Mouse (Mus musculus) ovary, postnatal 14 days (tissue): ENCODE measurements at regions not wholly inside any gene's neighbourhood (a gene's known extent, or its start where the extent isn't known, plus 50 kb on each side); places are given as distances from the start of the nearest gene placed in this dataset.

Experiments
- DNase-seq: peaks from one replicate; pipeline ENCODE4 v3.0.0; 2022; ENCODE audit warnings: low spot score

DNA sequence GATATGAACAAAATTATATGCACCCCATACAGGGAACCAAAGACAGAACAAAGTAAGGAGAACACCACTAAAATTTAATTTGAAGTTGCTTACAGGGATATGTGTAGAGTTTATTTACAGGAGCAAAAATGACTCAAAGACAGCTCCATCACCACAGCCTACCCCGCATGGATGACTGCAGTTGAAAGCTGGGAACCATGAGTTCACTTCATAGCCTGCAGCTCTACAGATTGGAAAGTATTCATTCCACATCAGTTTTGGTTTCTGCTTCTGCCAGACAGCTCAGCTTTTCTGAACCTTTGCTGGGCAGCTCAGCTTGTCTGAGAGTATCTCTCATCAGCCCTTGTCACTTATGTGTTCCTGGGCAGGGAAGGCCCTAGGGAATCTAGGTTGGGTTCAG is 160.6 kb upstream of the Sema3d start:
- no peak for DNase-seq

DNA sequence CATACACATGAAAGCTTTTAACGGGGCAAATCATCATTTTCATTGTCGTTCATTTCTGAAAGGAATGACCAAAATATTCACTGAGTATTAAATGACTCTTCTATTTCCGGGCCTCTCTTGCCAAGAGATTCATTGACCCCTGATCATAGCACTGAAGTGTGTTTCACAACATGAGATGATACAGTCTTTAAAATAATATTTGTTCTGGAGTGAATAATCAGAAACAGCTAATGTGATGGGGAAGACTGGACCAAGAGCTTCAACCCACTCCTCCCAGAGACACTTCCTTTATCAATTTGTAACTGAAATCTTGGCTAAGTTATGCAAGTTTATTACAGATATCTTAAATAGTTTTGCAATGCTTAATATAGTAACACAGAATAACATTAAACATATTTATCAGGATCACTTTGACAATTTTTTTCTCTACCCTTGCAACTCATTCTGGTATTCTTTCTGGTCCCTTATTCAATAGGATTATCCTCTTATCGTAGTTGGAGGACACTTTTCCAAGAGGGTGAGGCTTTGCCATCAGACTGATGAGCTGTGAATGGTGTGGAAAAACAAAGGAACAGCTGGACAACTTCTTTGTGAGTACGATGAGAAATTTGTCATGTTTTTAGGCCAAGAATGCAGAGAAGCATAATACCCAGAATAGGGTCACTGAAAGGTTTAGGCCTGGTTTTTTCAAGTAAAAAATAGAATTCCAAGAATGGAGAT is 149.6 kb upstream of the Sema3d start:
- DNase-seq = no peak

DNA sequence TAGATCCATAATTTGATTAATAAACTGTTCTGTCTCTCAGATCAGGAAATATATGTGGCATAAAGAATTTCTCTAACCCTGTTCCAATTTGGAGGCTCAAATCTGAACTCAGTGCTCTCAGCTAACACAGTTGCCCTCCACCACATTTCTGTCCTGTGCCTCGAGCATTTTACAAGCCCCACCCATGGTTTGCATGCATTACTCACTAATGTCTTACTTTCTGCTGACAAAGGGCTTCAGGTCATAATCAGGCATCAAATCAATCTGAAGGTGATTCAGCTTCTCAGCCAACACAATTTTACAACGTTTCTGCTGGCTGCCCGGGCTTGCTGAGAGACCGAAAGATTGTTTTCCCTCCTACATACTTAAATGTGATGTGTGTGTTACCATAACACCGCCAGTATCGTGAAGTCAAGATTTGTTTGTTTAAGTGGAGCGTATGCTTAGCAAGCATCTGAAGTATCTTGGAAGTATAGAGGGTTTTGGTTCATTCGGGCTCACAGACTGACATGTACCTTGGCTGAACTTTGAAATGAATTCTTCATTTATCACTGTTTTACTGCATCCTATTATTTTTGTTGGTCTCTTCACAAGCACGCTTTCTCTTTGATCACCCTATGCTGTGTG is 139.9 kb upstream of the Sema3d start:
- no peak for DNase-seq

DNA sequence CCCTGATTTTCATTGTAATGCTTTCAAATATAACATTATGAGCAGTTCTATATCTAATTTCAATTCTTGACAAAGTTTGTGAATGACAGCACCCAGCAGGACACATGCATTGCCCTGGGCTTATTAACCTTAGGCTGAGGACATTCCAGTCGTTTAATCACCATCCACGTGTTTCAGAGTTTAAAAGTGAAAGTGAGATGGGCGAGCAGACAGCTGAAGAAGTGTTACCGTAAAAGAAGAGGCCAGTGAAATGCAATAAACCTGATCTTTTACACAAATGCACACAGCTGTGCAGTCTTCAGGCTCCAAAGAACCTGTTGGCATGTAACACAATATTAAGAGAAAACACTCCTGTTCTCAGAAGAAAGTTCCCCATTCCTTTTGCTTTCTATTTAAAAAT is 89.5 kb upstream of the Sema3d start:
- DNase-seq = no peak

DNA sequence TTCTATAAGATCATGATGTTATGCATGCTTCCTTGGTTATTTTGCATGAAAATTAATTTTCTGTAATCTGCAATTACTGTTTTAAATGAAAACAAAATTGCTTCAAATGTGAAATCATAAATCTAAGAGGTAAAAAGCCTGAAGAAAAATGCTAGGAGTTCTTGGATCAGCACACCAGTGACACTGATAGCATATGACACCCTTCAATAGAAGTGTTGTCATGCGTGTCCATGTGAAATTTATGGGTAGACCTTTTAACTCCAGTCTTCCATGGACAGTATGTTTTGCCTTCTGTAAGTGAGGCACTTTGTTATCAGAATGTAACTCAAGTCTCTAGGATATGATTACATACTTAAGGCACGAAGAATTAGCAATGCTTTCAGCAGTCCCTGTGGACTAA is 85.9 kb upstream of the Sema3d start:
- no peak for DNase-seq

DNA sequence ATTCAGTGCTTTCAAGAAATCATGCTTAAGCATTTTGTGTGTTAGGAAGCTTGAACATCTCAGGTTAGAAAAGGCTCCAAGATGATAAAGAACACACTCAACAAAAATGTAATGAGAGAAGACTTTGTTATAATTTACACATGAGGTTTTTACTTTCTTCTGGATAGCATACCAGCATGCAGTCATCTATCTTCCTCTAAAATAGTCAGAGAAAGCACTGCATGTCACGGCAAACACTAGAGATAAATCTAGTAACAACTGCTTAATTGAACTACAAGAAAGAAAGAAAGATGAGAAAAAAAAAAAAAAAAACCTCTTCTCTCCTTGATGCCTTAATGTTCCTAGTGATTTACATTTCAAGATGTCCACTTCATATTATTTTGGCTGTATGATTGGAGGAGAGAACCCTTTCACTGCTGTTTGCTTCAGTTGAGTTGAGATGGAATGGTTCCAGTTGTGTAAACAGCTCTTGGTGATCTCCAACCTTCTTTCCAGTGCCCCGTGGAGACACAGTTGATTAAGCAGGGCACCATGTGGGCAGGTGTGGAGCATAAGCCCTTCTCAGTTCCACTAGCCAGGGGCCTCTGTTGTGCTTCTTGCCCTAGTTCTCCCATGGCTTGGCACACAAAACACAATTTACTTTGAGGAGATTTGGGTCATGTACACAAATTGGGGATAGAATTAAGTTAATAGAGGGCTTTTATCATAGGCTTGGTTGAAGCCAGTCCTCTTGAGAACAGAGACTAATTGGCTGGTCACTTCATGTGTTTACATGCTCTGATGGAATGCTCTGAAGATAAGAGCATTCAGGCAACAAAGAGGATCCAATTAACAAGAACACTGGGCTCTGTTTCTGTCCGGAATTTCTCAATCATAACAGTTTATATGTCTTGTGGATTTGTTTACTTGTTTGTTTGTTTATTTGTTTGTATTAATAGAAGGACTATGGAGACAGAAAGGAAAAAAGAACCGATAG is 81.1 kb upstream of the Sema3d start:
- DNase-seq = no peak

GRCm38 (mm10) chr5:12309408-12309807 is 73.8 kb upstream of the Sema3d start:
- DNase-seq = no peak

DNA sequence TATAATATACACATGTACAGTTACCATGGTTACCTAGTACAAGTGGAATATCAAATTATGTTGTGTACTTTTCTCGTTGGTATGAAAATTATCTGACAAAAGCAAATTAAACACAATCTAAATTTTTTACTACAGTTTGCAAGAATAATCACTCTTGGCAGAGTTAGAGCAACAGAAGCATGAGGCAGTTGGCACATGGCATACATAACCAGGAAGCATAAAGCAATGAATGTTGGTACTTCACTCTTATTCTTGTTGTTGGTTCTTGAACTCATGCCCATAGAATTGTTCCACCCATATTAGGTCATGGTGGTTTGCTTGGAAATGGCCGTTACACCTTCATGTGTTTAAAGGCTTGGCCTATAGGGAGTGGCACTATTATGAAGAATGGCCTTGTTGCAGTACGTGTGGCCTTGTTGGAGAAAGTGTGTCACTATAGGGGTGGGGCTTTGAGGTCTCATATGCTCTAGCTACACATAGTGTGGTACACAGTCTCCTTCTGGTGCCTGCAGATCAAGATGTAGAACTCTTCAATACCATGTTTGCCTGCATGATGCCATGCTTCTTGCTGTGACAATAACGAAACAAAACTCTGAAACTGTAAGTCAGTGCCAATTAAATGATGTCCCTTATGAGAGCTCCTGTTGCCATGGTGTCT is 50.4 kb upstream of the Sema3d start:
- no peak for DNase-seq
